Mouse (Mus musculus) cerebellum, postnatal 10 days (tissue): ENCODE data around the gene Thtpa.
A peak's percentile ranks its signal among the peaks of the same experiment; 100 is the strongest.

Source experiments
- DNase-seq, 2 experiments: peaks; one replicate each; pipeline ENCODE4 v3.0.0; 2021; ENCODE audit warnings: mixed read lengths in 2 of 2

Gene Thtpa

DNA sequence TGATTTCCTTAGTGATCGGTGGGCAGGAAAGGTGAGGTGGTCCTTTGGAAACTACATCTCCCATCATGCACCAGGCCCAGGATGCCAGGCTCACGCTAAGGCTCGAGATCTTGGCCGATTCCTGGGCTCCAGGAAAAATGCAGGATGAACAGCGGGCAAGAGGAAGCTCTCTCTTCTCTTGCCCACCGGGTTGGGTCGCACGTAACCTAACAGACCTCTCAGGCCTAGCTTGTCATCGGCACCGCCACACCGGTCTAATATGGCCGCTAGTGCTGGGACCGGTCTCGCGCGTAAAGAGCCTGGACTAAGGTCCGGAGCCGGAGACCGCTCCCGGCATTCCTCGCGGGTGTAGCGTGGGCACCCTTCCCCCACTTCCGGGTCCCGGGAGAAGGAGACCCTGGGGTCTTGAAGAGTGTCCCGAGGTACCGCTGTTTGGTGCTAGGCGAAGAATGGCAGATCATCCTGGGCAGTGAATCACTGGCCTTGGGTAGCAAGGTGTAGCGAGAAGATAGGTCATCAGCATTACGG, at the start of gene Thtpa:
Thtpa (plus strand) TSS at position 81 of the 528 bp plus-strand sequence.
- DNase-seq: peak; percentile 92

DNA sequence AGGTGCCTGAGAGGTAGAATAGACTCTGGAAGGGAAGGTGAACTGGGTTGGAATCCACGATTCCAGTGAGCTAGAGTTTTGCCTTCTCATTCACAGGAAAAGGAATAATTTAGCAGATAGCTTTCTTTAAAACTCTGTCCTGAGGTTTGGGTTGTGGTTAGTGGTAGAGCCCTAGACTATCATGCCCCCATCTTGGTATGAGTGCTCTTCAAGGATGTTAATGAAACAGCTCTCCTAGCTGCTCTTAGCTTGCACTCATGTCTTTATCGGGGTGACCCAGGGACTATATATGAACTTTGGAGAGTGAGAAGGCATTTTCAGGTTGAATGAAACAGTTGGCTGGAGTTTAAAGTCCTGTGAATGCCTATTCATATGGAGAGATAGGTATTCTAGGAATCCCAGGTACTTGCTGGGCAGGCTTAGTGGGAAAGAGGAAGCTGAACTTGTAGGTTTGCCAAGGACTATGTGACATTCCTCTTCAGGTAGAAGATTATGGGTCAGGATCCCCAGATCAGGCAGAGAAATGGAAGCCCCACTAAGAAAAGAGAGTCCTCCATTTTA, 46.5 kb upstream of the Thtpa start:
- DNase-seq: no peak

DNA sequence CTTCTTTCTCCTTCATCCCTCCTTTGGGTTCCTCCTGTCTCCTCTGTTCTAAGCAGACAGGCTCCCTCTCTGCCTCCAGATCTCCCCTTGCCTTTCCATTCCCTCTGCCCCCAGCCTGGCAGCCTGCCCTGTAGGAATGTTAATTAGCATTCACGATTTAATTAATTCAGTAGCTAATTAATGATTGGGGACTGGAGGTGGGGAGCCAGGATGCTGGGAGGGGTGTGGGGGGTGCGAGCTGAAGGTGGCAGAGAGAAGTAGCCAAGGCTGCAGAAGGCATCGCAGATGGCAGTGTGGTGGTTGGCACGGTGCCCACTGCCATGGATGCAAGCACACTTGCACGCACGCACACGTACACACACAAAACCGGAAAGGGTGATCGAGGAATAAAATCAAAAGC, 42.1 kb upstream of the Thtpa start:
- DNase-seq: peak; percentile 99 to 100

DNA sequence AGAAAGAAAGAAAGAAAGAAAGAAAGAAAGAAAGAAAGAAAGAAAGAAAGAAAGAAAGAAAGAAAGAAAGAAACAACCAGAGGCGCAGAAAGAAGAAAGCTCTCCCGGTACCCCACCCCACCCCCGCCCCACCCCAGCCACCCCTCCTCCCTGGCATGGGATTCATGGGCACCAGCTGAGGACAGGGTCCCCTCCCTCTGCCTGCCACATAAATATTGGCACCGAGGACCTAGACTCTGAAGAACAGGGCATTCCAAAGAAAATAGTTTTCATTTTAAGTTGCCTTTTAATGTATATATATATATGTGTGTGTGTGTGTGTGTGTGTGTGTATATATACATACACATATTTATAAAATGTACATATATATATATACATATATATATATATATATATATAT, 41.5 kb upstream of the Thtpa start:
- DNase-seq: peak; percentile 77 to 82

DNA sequence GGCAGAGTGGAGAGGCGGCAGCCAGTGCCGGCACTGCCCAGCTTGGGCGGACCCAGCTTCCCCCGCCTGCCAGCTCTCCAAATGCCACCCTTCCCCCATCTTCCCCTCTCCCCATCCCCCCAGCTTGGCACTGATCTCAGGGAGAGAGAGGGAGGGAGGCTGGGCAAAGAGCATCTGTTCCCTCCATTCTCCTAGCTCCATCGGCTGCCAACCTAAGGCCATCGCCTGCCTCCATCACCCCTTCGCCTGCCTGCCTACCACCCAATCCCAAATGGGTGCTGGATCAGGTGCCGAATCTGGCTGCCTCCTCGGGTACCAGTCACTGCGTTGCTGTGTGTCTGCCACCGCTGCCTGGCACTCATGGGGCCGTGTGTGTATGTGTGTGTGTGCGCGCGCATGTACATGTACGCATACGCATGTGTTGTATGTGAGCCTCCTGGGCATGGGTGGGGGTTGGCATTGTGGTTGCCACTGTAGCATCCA, 40.8 kb upstream of the Thtpa start:
- DNase-seq: peak; percentile 99

DNA sequence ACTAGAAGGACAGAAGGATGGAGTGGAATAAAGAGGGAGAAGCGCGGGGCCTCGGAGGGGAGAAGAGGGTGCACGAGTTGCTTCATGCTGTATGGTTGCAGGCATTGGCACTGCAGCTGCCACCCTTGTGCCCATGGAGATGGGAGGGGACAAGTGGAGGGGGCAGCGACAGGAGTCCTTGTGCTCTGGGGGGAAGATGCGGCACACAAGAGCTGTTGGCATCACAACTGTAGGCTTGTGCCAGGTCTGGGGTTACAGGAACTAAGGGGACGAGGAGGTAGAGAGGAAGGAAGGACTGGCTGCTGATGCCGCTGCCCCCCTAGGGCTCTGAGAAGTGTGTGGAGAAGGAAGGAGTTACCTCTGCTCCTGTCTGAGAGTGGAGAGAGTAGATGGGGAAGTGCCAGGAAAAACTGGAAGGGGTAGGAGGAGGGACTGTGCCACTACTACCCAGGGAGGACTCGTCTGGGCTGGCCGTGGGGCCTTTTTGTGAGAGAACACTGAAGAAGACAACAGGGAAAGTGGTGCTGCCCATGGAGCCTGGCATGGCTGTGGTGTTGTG, 40.3 kb upstream of the Thtpa start:
- peak; percentile 91 to 93 for DNase-seq

DNA sequence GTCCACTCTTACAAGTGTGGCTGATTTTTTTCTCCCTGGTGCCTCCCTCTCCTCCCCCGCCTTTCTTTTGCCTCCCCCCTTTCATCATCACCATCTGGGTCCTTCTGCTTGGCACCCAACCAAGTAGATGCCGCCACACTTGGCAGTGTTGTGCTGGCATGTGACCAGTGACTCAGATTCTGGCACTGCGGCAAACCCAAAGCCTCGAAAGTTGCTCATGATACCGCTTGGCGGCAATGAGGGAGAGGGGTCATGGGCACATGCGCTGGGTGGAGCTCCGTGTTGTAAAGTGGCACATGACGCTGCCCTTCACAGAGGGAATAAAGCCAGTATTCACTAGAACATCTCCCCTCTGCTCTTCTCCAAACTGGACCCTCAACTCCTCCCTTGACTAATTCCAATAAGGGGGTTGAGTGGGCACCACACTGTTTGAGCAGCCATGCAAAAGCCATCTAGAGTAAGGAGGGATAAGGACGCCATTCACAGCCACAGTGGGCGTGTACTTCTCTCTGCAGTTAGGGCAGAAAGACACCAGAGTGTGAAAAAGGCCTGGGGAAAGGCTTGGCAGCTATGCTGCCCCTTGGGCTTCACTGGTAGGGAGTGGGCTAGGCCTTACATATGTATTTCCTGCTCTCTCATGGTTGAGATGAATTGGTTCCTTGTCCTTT, 39.3 kb upstream of the Thtpa start:
- DNase-seq: peak; percentile 98 to 99

DNA sequence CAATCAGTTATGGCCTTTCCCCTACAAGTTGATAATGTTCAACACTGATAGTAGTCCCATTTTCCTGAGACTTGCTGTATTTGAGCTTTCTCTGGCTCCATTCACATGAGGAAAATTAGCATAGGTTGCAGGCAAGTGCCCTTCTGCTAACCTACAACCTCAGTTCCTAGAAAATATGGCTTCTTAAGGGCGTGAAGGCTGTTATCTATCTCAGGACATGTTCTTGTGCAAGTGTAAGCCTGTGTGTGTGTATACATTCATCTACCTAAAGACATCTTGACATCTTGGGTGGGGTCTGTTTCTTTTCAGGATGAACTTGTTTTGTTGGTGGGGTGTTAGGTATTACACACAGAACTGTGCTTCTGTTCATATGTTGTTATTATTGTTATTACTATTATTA, 35.6 kb upstream of the Thtpa start:
- DNase-seq: no peak

DNA sequence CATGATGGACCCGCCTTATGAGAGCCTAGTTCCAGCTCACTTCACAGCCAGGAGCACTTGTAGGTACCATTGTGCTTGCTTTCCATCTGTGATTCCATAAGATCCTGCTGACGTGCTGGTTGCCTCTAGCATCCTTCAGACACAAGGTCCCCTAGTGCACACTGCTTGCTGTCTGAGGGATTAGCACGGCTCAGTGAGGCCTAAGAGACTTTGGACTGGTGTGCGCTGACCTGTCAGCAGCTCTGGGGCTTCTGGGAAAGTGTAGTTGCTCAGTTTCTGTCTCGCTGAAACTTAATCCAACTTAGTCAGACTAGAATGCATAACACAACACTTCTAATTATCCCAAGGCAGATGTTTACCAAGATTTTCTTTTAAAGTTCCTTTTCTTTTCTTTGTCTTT, 34.7 kb upstream of the Thtpa start:
- DNase-seq: peak in 1 of 2 experiments; percentile 28

DNA sequence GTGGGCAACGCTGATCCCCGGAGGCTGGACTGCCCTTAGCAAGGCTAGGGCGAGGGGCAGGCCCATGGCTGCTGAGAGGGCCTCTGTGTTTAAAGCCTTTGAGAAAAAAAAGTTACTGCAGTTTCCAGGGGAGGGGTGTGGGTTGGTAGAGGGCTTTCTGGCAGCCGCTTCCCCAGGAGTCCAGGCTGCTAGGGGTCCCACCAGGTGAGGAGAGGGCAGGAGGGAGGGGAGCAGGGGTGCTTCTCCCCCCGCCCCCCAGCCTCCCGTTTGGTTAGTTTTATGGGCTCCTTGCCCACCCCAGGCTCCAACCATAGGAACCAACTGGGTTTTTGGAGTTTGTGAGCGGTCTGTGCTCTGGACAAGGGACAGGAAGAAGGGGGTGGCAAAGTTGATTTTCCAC, 32.7 kb upstream of the Thtpa start:
- DNase-seq: peak in 1 of 2 experiments; percentile 43

DNA sequence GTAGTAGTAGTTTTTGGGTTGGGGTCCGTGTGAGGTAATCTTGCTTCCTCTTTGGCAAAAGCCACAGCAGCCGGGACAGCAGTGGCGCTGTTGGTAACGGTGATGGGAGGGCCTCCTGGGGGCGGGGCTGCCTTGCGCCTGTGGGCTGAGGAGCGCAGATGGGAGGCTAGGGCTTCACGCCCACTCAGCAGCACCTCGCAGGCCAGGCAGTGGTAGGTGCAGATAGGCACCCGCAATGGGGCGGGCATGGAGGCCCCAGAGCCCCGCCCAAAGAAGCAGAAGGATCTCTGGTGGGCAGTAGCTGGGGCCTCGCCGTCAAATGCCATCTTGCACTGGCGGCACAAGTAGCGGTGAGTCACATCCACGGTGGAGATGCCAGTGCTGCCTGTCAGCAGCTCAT, 32.0 kb upstream of the Thtpa start:
- DNase-seq: peak; percentile 83 to 88

DNA sequence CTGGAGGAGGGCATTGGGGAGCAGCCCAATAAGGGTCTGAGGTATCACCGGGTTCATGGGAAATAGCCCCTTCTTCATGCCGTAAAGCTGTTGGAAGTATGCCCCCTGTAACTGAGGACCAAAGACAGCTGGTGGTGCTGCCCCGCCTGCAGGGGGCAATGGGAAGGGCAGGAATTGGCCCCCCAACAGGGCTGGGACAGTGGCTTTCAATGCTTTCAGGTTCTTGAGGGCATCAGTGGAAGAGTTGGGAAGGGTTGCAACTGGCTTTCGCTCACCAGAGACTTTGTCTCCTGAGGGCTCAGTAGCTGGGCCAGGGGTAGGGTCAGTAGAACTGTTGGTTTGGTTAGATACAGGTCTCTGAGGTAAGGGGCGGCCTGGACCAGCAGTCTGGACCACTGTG, 31.5 kb upstream of the Thtpa start:
- no peak for DNase-seq

DNA sequence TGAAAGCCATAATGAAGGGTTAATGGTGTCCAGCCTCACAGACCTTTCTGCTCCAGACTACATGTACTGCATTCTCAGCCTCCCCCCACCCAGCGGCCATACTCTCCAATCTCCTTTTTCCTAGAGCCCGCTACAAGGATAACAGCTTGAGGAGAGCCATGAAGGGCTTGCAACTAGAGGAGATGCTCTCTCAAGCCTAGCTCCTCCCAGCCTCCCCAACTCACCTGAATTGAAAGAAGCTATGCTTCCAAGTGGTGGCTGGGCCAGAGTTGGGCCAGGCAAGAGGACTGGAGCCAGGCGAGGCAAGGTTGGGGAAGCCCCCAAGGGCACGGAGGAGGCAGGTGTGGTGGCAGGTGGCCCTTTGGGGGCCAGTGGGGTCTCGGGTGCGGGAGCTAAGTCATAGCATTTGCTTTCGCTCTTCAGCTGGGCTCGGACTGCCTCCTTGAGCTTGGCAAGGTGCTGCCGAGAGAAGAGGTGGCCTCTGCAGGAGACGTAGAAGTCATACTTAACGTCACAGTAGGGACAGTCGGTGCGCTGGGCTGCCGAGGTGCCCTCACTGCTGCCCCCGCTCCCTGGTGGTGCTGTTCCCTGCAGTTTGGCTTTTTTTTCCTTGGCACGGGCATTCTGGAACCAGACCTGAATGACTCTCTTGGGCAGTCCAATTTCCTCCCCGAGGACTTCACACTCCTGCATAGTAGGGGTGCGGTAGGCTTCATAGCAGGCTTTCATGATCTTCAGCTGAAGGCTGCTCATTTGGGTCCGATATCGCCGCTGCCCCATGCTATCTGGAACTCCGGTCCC, 30.8 kb upstream of the Thtpa start:
- DNase-seq: peak in 1 of 2 experiments; percentile 59

DNA sequence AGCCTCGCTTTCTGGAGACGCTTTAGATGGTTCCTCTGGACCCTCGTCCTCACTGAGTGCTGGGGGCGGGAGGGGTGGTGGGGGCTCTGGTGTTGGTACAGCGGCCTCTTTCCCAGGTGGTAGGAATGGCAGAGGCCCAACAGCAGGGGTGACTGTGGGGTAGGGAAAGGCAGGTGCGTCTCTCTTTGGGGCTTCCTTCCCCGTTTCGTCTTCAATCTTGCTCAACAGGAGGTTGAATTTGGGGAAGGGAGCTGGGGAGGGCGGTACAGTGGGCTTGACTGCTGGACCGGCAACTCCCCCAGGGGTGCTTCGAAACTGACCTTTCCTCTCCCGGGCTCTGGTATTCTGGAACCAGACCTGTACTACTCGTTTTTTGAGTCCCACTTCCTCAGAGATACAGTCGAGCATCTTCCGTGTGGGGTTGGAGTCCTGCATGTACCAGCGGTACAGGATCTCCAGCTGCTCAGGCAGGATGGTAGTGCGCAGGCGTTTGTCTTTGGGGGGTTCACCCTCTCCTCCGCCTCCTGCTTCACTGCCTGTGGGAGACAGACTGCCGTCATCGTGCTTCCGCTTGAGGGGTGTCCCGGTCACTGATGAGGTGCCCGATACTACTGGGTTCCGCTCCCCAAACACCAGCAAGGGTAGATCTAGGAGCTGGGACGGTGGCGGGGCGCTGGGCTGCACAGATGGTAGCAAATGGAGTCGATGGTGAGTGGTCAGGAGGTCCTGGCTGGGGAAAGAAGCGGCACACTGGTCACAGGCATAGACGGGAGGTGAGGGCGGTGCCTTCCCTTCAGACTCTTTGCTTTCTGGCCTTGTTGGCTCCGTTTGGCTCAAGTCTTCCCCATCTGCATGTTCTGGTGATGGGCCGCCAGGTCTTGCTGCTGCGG, 29.9 kb upstream of the Thtpa start:
- DNase-seq: peak in 1 of 2 experiments; percentile 58

DNA sequence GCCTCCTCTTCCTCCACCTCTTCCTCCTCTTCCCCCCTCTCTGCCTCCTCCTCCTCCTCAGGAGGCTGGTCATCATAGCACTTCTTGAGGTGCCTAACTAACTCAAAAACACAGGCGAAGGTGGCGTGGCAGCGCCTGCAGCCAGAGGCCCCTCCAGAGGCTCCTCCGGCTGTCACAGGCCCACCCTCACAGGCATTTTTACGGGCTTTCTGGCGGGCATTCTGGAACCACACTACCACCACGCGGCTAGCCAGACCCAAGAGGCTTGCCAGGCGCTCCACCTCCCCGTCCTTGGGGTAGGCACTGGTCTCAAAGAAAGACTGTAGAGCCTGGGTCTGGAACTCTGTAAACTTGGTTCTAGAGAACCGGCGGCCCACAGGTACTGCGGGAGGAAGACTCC, 29.2 kb upstream of the Thtpa start:
- DNase-seq: peak; percentile 61 to 65

DNA sequence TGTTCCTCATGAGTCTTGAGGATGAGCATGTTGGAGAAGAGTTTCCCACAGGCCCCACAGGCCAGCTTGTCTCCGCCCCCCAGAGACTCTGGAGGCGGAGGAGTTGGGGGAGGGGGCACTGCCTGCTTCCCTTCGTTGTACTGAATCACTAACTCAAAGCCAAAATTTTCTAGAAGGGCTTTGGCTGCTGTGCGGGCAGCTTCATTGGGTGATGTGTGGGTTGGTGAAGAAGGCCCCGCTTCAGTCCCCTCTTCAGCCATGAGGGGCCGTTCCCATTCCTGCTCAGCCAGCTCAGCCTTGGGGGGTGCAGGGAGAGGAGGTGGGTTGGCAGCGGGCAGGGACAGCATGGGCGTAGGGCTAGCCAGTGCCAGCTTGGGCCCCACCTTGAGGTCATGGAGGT, 28.5 kb upstream of the Thtpa start:
- DNase-seq: peak; percentile 57 to 59

DNA sequence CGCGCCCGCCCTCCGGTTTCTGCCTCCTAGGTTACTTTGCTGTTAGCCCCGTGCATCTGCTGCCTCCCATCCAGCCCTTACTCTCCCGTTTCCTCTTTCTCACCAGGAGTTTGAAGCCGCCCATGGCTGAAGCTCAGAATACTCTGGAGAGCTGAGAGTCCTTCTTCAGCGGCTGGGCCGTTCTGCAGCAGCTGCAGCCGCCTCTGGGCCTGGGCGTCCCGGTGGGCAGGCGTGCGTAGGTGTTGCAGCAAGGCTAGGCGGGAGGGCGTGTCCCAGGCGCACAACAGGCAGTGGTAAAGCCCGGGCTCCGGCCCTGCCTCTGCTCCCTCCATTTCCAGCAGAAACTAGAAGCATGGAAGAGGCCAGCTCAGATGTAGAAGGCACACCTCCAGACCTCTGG, 22.8 kb upstream of the Thtpa start:
- no peak for DNase-seq

DNA sequence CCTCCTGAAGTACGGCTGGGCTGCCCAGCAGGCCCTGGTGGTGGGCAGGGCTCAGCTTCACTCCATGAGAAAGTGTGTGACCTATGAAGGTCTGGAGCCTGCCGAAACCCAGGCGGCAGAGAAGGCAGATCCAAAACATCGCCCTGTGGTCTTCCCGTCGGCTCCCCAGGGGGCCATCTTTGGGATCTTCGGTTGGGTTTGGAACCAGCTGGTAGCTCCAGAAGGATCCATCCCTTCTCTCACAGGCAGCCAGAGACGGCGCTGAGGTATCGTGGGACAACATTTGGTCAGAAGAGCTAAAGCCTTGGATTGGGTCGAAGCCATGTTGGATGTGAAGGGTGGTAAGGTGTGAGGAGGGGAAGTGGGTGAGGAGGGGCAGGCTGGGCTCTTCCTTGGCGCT, 20.2 kb upstream of the Thtpa start:
- DNase-seq: peak in 1 of 2 experiments; percentile 57

DNA sequence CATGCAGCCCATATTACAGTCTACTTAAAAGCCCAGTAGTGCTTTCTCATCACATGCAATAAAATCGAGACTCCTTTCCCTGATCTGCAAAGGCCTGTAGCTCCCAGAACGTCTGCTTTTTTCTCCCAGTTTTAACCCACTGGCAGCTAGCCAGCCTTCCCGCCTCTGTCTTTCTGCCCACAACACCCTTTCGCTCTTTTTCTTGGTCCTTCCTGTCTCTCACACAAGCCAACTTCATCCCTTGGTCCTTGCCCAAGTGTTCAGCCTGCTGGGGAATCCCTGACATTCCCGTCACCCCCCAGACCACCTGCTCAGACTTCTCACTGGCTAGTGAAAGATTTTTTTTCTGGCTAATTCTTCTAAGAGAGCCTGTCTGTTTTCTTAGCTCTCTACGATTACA, 18.4 kb upstream of the Thtpa start:
- peak; percentile 79 to 82 for DNase-seq

DNA sequence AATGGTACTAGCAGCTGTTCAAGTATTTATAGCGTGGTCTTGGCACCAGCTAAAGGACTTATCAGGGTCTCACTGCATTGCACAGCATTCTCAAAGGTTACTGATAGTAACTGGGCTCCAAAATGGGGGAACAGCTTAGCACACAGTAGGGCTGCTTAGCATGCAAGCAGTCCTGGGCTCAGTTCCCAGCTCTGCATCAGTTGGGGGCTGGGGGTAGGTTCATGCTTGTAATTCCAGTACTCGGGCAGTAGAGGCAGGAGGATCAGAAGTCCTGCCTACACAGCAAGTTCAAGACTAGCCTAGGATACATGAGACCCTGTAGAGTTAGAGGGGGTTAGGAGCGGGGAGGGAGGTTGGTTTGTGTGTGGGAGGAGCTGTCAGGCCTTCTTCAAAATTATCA, 17.6 kb upstream of the Thtpa start:
- DNase-seq: peak; percentile 60 to 61

DNA sequence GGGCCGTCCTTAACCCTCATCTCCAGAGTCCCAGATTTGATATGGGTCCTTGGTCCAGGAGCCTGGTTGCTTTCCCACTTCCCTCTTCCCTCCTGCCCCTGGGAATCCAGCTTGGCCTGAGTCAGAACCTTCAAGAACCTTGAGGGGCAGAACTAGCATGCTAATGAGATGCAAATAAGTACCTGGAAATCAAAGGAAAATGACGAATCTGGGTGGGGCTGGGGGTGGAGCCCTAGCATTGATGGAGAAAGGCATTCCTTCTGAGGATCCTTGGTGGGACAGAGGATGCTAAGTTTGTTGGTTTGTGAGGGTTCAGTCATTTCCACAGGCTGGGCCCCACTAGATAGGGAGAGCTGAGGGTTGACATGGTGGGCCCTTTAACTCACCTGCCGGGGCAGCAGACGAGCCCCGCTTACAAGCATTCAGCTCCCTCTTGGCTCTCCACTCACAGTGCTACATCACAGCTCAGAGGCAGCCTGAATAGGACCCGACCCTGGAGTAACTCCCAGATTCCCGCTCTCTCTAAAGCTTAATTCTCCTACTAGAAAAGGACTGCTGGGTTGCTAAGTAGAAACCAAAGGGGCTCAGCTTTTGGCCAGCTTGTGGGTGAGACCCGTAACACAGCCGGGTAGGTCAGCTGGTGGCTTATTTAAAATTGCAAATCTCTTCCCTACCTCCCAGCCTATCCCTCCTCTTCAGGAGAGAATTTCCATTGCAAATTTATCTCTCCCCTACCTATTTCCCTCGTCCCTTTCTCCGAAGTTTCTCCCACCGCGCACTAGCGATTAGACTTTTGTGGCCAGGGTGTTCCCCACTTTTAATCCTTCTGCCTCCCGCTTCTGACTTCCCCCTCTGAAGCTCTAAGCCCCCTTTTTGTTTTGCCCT, 16.9 kb upstream of the Thtpa start:
- DNase-seq: peak in 1 of 2 experiments; percentile 47
